ENCODE assay signal across 9 mouse cellular contexts in the genomic region with DNA sequence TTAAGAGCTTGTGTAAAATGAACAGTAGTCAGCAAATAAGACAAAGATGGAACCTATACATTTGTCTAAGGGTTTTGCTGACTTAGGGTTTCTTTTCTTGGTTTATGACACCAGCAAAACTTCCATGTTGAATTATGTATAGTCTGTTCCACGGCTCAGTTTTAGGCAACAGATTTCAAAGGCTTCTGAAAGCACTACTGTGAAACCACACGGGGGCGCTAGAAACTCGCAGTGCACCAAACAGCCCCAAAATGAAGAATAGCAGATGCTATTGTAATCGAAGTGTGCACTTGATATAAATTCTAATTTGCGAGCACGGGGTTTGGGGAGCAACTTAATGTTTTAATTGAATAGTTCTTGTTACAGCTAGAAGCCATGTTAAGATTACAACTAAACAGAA. TPM values are rescaled to one million over a fixed set of nuclear protein-coding genes. Genes with fewer than 3 reads are reported as not detected.
DNase-seq lines count a peak whose midpoint lies in the region; ATAC-seq and TF ChIP-seq lines count a peak whose summit lies in the region.
"Had no signal": no experiment of that assay in that cellular context is flagged by ENCODE, and none has a peak within 500 bp of the region (broad histone marks: within the 10 kb centered on the region; RNA-seq: fewer than 3 reads in every experiment).

No protein-coding gene starts in this region.

- H3K9me3 ChIP-seq in forebrain, embryonic 12.5 days, result no peaks in the 10 kb centered on the region
- no peaks in the 10 kb centered on the region for H3K9me3 ChIP-seq in kidney, postnatal 0 days (replicated peaks; ENCODE audit: low read length)
- H3K9me3 ChIP-seq: heart, embryonic 13.5 days had no signal

- H3K4me3 ChIP-seq in forebrain, embryonic 12.5 days (replicated peaks), result no peak overlapping the region
- no peak overlapping the region for H3K4me3 ChIP-seq in kidney, postnatal 0 days (replicated peaks; ENCODE audit: low read depth, low read length)
- H3K4me3 ChIP-seq: heart, embryonic 13.5 days had no signal

- no peaks in the 10 kb centered on the region for H3K4me1 ChIP-seq in forebrain, embryonic 12.5 days
- no peaks in the 10 kb centered on the region for H3K4me1 ChIP-seq in kidney, postnatal 0 days (replicated peaks; ENCODE audit: insufficient read depth, low read length)
- H3K4me1 ChIP-seq: heart, embryonic 13.5 days had no signal

- 9% methylated on average over 7 of the region's 7 CpGs for WGBS in forebrain, embryonic 12.5 days
- 4% methylated on average over 7 of the region's 7 CpGs for WGBS in kidney, postnatal 0 days

- no peak overlapping the region for H3K4me2 ChIP-seq in forebrain, embryonic 12.5 days
- H3K4me2 ChIP-seq in kidney, postnatal 0 days (ENCODE audit: low read length), result no peak overlapping the region
- H3K4me2 ChIP-seq: heart, embryonic 13.5 days had no signal

- H3K36me3 ChIP-seq in forebrain, embryonic 12.5 days (replicated peaks), result no peaks in the 10 kb centered on the region
- no peaks in the 10 kb centered on the region for H3K36me3 ChIP-seq in kidney, postnatal 0 days (ENCODE audit: insufficient read depth, low read length)
- H3K36me3 ChIP-seq: heart, embryonic 13.5 days had no signal

- TF ChIP-seq POLR2A in brain, embryonic 14.5 days (IDR thresholded peaks at IDR 0.05; ENCODE audit: borderline replicate concordance, extremely low read depth, insufficient read depth, insufficient read length, poor library complexity, severe bottlenecking), result no peak

- DNase-seq in testis, postnatal 10 days (ENCODE audit: low spot score), result peak; percentile 84
- no peak for DNase-seq in testis, postnatal 14 days (ENCODE audit: low spot score)
- peak; percentile 89 for DNase-seq in brain, embryonic 14.5 days (ENCODE audit: low read depth)
- DNase-seq in kidney, postnatal 0 days (ENCODE audit: low spot score), result peak; percentile 82
- peak; percentile 16 to 31 for DNase-seq in lung, adult 18-20 months
- DNase-seq in retina, postnatal 7 days (ENCODE audit: low read depth, low spot score), result peak; percentile 34
- DNase-seq in spleen, adult 18-20 months, result no peak

- peak; percentile 64; the same call in 1 of the 2 replicates for ATAC-seq in forebrain, embryonic 12.5 days (ENCODE audit: low FRiP score)
- ATAC-seq in kidney, postnatal 0 days (replicated peaks; ENCODE audit: low FRiP score, low read depth), result no peak

- no peak overlapping the region for H3K9ac ChIP-seq in forebrain, embryonic 12.5 days
- H3K9ac ChIP-seq in kidney, postnatal 0 days (ENCODE audit: low read depth, low read length), result no peak overlapping the region
- H3K9ac ChIP-seq: heart, embryonic 13.5 days had no signal

- H3K27ac ChIP-seq in forebrain, embryonic 12.5 days, result no peak overlapping the region
- H3K27ac ChIP-seq in kidney, postnatal 0 days, result no peak overlapping the region
- H3K27ac ChIP-seq: heart, embryonic 13.5 days had no signal

- no peaks in the 10 kb centered on the region for H3K27me3 ChIP-seq in forebrain, embryonic 12.5 days
- H3K27me3 ChIP-seq in kidney, postnatal 0 days (ENCODE audit: insufficient read depth, low read length), result no peaks in the 10 kb centered on the region
- H3K27me3 ChIP-seq: heart, embryonic 13.5 days had no signal

- peak; percentile 81 for TF ChIP-seq CTCF in brain, embryonic 14.5 days (IDR thresholded peaks at IDR 0.05; ENCODE audit: borderline replicate concordance, extremely low read depth, insufficient read depth, insufficient read length)
- TF ChIP-seq CTCF in kidney, postnatal 0 days (IDR thresholded peaks at IDR 0.05; ENCODE audit: low read depth), result peak; percentile 84

RNA-seq across cellular contexts. Expression of a gene that starts 58.3 kb away (rescaled TPM):
- 0.21 and 0.26 TPM in 2 replicates for polyA plus RNA-seq in brain, embryonic 14.5 days (2012; rRNA removed)
- polyA plus RNA-seq in forebrain, embryonic 12.5 days (2016; fragmentation: Nextera tagmentation; extraction: Ambion mirVana), result 0.08 and 0.26 TPM in 2 replicates
- polyA plus RNA-seq in kidney, postnatal 0 days (2015; fragmentation: Nextera tagmentation; extraction: Ambion mirVana), result 0.14 and 0.20 TPM in 2 replicates

Comparison
In these comparisons a context has a peak if more than half of its experiments do, and no peak if none do; other contexts are left out.
1. DNase-seq: peak in testis, postnatal 10 days (single experiment), brain, embryonic 14.5 days (single experiment), kidney, postnatal 0 days (single experiment), lung, adult 18-20 months (2 of 2) and retina, postnatal 7 days (single experiment); none in testis, postnatal 14 days (single experiment) and spleen, adult 18-20 months (0 of 2).